Mouse (Mus musculus) urinary bladder, postnatal 10 days (tissue): ENCODE results near the gene Swt1.
"Not testable (repeated sequence)": the region's sequence is repeated elsewhere in the genome, so short reads cannot be mapped to it uniquely, and the experiment has no call there.

ENCODE experiments used
- DNase-seq: peaks from one replicate; pipeline ENCODE4 v3.0.0; 2022; ENCODE audit warnings: low spot score

Swt1 gene

DNA sequence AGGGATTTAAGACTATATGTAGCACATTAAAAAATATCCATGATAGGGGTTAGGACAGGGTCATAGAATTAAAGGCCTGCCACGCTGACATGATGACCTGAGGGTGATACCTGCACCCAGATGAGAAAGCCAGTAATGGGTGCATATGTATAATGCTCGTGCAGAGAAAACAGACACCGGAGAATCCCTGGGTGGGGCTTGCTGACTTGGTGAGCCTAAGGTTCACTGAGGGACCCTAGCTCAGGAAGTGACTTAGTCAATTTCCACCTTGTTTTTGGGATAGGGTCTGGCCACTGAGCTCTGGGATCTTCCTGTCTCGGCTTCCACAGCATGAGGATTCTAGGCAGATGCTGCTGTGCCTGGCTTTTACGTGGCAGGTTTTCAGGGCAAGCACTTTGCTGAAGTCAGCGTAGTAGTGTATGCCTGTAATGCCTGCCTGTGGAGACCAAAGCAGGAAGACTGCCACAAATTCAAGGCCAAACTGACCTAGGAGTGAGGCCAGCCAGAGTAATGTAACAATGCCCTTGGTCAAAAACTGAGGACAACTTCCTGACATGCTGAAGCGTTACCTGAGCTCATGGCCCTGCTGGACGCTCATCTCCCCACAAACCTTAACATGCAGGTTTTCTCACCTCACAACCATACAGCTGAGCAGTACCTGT lies 61.2 kb downstream of the Swt1 start:
- DNase-seq, result no peak

DNA sequence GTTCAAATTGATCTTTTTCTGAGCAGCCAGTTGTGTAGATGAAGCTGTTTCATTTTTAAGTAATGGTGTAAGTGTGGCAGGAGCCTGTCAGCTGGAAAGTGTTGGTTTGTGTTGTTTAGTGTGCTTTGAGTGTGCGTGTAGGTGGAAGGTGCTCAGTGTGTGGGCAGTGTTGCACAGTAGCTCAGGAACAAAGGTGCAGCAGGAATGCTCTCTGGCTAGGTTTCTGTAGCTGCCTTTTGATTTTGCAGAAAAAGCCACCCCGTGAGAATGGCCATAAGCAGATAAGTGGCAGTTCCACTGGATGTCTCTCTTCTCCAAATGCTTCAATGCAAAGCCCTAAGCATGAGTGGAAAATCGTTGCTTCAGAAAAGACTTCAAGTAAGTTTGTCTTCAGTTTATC lies 68.9 kb downstream of the Swt1 start:
- no peak for DNase-seq

DNA sequence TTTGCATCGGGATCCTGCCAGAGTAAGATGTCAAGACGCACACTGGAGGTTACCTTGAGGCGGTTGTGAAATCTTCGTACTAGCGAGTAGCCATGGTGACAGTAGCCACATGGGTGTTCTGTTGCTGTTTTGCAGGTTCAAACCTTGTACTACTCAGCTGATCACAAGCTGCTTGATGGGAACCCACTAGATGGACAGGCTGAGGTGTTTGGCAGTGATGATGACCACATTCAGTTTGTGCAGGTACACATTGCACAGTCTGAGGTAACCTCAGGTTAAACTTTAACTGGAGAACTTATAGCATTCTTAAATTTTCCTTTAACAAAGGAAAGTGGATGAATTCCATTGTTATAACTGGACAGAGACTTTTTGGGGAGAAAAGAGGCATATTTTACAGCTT lies 72.3 kb downstream of the Swt1 start:
- no peak for DNase-seq

DNA sequence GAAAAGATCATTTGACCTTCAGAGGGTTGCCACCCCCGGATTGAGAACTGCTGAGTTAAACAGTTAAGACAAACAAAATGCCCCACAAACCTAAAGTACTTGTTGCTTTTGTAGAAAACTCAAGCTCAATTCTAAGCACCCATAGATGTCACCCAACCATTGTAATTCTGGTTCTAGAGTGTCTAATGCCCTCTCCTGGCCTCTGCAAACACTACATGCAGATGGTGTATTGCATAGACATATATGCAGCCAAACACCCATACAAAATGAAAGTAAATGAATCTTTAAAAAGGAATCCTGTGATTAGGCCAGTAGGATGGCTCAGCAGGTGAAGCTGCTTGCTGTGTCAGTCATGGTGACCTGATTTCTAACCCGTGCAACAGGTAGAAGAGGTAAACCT lies 75.3 kb downstream of the Swt1 start:
- DNase-seq, result no peak

DNA sequence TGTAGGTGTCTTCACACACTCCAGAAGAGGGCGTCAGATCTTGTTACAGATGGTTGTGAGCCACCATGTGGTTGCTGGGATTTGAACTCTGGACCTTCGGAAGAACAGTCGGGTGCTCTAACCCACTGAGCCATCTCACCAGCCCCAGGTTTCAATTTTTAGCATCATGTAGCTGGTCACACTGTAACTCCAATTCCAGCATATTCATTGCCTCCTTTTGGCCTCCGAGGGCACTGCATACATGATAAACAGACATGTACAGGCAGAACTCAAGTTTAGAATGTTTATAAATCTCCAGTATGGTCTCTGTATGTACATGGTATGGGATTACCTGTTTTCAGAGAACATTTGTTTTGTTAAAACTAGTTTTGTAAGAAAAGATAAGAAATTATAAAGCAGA lies 80.0 kb downstream of the Swt1 start:
- DNase-seq, result not testable (repeated sequence)

DNA sequence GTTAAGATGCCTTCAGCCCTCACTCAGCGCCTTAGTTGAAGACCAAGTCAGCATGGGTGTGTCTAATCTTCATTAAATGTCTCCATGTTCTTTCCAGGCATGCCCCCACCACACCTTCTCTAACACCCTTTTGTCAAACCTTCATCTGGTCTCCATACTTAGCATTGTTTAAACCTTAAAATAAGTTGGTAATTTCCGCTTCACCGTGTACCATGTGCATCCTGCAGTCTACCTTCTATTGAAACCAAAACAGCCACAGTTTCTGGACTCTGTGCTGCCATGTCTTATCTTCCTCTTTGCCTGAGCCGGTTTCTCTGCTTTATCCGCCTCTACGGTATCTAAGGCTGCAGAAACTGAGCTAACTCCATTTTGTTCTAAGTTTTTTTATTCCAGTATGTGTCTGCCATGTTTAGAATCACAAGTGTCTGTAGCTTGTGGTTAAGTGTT lies 81.6 kb downstream of the Swt1 start:
- DNase-seq, result no peak

DNA sequence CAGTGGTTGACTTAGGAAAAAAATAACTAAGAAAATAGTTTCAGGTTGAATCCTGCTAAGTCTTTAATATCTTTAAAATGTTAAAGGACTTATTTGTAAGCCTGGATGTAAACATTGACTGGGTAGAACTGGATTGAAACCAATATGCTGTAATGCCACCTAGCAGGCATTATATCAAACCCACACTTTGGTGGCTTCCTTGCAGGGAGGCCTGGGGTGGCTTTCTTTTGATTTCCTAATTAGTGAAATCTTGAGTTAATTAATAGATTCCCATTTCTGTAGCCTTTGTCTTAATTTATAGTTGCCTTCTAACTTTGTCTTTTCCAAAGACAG lies 82.4 kb downstream of the Swt1 start:
- no peak for DNase-seq

DNA sequence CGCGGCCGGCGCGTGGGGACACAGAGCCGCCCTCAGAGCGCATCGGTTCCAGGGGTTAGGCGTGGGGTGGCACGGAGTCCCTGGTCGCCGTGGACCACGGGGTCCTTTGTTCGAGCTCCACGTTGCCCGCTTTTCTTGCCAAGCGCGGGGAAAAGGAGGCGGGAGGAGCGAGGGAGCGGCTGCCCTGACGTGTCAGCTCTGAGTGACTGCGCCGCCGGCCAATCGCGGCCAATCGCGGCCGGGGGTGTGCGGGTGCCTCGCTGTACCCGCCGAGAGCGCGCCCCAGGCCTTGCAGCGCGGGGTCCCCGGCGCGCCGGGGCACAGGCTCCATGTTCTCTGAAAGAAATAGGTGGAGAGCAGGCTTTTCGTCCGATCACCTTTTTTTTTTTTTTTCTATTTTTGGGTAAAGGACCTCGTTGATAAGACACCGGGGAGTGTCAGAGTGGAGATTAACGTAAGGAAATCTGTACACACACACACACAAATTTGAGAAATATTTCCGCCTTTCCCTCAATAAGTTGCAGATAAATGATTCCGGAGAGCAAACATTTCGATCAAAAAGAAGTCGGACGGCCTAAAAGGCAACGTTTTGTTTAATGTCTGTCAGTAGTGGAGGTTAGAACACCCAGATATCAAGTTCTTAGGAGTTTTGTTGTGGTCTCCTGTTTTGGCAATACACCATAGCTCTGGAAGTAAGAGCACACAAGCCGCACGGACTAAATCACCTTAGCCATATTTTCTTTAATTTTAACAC lies 83.0 kb downstream of the Swt1 start:
- peak; percentile 92 for DNase-seq

DNA sequence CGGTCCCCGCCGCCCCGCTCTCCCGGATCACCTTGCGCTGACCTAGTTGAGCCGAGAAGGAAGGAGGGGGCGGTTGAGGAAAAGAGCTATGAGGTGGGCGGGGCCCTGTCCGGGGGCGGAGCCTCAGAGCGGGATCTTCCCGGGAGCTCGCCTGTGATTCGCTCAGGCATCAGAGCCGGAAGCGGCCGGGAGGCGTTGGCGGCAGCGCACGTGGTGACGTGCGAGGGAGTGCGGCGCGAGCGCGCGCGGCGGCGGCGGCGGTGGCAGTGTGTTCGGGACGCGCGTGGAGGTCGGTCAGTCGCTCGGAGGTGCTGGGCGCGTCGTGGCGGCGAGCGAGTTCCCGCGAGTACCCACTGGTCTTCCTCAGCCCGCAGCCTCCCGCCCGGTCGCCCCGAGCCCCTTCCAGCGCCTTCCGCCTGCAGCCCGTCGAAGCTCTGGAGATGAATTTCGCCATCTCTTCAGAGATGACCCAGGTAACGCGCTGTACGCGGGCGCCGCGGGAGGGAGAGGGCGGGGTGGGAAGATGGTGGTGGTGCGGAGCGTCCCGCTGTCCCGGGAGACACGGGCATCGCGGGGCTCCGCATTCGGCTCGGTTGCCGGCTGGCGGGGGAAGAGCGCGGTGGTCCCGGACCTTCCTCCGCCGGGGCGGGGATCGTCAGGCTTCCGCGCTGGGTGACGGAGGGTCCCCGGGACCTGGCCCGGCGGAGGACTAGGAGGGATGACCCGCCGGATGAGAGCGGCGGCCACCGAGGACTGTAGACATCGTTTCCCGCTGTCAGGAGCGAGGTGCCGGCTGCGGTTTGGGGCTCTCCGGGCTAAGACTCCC lies 83.8 kb downstream of the Swt1 start, which contains the start of gene Ivns1abp:
Ivns1abp (plus strand) TSS at position 195 of the 826 bp plus-strand sequence.
- peak; percentile 87 for DNase-seq

DNA sequence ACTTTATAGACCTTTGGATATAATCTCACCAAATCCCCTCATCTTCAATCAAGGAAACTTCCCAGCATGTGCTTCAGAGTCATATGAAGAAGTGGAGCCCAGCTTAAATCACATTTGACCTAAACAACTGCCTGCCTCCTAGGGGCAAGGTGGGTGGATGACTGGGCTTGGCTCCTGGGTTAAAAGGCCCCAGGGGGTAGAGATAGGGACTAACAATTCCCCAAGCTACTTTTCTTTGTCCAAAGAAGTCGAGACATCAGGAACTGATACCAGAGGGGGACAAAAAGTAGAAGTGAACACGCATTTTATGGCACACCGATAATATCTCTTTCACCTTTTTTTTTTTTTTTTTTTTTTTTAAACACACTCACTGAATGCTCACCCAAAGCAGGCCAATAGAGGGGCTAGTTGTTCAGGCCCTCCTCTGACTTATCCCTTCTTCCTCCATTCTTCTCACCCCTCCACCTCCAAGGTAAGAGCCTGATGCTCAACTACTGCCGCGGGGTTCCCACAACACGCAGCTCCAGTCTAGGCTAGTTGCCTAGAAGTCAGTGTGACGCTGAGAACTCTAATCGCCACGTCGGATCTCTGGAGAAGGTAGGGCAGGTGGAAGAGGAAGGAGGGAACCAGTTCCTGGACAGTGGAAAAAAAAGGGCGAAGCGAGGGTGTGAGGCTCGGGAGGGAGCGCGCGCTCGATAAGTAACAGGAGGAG lies 84.5 kb downstream of the Swt1 start:
- DNase-seq, result peak; percentile 12

DNA sequence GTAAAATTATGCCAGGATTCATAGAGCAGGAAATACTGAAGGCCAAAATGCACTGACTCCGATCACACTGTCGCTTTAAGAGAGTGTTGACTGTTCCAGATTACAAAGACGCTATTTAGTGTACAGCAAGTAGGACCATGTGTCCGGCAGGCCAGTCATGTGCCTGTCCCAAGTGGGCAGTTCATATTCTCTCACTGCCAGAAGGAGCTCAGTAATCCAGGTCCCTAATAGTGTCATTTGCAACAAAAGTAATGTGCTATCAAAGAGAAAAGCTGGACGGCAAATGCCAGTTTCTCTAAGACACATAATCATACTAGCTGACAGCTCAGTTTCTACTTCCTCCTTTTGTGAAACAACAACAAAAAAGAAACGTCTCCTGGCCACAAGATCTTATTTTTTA lies 85.3 kb downstream of the Swt1 start:
- DNase-seq, result no peak

DNA sequence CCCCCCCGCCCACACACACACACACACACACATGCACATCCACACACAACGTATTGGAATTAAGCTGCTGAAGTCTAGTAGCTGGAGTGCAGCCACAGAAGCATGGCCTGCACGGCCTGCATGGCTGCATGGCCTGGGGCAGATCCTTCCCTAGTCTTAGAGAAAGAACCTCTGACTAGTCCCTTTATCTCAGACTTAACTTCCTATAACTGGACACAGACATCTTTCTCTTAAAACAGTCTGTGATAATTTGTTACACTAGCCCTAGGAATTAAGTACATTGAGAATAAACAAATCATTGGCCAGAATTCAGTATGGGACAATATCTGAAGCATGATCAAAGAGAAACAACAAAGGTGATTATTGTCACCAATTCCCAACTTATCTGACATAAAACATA lies 85.9 kb downstream of the Swt1 start:
- DNase-seq, result no peak

DNA sequence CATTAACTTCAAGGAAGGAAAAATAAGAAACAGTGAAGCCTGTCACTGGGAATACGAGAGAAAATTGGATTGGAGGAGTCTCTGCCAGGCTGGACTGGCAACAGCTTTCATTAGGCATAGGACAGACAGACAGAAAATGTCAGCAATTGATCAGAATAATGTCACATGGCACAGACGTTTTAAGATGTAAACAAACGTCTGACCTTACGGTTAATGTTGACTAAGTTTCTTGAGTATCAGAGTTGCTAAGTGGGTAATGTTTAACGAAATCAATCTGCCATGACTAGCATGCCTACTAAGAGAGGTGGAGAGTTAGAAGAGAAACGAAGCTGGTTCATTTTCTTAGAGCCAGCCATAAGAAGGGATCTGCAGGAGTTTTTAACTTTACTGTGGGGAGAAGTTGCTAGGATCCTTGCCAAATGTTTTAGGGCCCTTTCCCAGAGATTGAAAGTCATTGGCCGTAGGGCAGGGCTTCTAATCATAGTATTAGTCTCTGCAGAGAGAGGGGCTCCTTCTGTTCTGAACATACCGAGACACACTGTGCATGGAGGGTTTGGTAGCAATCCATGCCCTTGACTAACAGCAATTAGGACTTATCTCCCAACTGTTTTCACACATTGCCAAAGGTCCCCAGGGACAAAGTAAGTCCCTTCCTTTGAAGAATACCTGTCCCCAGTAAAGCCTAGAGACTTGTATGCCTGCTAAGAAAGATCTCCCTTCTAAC lies 86.8 kb downstream of the Swt1 start:
- DNase-seq, result no peak

DNA sequence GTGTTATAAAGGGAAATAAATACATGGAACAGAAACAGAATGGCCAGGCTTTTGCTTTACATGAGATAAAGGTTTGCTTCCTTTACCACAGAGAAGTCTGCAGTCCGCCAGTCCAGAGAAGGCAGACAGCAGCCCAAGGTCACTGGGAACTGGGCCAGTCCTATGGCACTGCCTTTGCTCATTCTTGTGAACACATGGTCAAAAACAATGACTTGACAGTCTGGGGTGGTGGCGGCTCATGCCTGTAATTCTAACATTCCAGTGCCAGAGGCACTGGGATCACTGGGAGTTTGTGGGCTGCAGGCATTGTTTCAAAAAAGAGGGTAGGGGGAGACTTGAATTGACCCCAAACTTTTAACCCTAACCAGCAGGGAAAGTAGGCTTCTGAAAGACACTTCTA lies 89.3 kb downstream of the Swt1 start:
- DNase-seq, result no peak

DNA sequence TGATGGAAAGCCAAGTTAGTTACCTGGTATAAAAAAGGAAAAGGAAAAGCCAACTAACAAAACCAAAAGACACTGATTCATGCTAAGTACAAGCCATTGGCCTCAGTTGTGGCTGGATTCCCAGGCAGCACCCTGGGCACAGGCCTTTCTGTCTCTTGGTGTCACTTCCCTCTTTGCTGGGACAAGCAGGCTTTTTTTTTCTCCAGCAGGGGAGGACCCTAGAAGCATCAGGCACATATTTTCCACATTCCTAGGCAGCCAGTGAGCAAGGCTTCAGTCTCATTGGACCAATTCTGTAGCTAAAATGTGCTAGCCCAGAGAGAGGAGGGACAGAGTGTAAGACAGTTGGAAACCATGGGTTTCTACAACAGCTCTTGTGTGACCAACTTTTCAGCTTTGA lies 90.0 kb downstream of the Swt1 start:
- DNase-seq, result no peak

DNA sequence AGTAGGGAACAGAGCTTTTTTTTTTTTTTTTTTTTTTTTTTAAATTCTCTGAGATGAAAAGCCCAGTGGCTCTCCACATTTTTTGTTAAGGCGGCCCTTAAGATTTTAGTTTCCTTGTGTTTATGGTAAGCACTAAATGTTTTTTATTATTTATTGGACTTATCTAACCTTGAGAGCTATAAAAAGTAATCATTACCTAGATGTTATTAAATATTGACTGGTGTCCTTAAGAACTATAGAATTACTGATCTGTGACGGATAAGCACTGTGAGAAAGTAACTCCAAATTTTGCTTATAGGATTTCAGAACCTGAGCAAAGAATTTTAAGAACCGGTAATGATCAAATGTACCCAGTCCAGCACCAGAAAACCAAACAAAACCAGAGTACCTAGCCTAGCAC lies 95.4 kb downstream of the Swt1 start:
- no peak for DNase-seq

DNA sequence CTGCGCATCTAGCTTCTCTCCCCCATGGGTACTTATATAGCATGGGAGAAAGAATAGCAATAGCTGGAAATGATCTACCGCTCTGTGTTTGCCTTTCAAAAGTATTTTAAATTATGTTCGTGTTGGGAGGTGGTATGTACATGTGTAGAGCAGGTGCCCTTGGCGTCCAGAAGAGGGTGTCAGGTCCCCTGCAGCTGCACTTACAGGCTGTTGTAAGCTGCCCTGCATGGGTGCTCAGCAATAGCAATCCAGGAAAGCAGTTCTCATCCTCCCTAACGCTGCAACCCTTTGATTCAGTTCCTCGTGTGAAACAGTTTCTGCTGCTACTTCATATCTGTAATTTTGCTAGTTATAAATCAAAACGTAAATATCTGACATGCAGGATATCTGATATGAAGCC lies 98.7 kb downstream of the Swt1 start:
- DNase-seq, result no peak

DNA sequence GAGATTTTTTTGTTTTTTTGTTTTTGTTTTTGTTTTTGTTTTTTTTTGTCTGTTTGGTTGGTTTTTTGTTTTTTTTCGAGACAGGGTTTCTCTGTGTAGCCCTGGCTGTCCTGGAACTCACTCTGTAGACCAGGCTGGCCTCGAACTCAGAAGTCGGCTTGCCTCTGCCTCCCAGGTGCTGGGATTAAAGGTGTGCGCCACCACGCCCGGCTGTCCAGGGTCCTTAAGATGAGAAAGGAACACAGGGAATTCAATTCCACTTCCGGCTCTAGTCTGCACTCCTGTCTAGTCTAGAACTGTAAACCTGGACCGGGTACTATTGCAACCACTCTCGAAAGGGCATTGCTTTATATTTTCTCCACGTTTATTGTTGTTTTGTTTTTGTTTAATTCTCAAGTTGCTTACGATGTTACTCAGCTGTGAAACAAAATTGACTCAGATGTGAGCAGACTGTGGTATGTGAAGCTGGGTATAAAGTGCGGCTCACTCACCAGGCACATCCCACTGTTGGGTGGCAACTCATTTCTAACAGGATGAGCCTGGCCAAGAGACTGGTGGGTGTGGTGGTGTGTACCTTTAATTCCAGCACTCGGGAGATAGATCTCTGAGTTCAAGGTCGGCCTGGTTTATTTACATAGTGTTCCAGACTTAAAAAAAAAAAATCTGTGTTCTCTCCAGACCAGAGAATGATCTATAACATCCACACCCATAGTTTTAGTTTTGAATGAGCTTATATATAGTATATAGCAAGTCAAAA lies 99.7 kb downstream of the Swt1 start:
- DNase-seq, result no peak

DNA sequence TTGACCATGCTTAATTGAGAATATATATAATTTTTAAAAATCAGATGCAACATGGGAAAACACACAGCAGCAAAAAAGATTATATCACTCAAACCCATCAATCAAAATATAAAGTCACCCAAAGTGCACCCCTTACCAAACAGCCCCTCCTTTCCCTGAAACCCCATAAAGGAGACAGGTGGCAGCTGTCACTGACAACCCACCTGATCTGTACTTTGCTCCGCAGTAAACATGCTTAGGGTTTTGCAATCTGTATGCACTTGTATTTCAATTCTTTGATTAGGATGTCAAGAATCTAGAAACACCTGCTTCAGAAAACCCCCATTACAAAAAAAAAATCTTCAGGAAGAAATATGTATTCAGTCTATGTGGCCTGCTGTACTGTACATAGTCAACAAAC lies 102.9 kb downstream of the Swt1 start:
- DNase-seq, result no peak

DNA sequence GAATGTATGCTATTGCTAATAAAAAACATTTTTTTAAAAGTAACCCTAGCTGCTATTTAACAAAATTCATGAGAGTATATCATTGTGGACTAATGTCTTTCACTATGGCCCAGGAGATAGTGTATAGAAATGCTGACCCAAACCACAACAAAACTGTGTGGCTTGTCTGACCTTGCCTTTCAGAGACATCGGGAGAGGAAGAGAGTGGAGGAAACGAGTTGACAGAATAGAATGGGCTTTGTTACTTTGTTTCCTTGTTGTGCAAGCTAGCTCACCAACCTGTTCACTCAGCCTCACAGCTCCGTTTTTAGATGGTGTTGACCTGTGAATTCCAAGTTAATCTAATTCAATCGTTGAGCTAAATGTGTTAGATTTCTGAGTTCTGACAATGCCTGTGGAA lies 107.8 kb downstream of the Swt1 start:
- DNase-seq, result no peak

DNA sequence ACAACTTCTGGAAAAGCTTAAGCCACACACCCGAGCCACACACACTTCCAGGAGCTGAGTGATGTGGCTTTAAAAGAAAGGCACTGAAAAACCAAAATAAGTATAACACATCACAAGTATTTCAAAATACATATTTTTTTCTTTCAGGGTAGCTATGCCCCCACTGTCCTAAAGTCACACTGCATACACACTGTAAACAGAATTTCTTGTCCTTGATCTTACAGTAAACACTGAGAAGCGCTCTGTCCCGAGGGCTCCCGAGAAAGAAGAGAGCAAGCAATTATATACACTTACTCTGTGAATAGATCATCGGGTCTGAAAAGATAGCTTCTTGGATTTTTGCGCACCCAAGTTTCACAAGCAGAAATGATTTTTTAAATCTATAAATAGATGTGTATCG lies 109.0 kb downstream of the Swt1 start:
- DNase-seq, result no peak
